Mouse (Mus musculus): ENCODE measurements around the gene Fat1.

DNA sequence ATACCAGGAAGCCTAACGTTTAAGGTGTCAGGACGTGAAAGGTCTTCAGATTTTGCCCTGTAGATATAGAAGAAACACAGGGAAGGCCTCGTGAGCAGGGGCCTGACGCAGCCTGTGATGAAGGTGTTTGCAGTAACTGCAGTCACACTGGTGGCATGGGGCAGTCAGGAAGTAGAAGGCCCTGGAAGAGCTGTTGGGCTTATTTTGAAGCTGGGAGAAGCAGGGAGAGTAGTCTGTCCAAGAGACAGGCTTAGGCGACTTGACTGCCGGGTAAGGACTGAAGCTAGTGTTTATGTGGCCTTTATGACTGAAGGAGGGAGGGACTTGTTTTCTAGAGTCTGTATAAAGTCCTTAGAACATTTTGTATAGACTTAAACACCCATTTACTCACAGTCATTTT is 57.4 kb downstream of the Fat1 start:
- TF ChIP-seq CTCF (IDR thresholded peaks at IDR 0.05; ENCODE audit: low read depth, low read length), result no peak
- TF ChIP-seq POLR2A (IDR thresholded peaks at IDR 0.05; ENCODE audit: insufficient read depth, low read length), result no peak

Data from ES-Bruce4 (cell line).